Mouse (Mus musculus) layer of hippocampus, postnatal 25 days (tissue): ENCODE measurements at regions not wholly inside any gene's neighbourhood (a gene's known extent, or its start where the extent isn't known, plus 50 kb on each side); places are given as distances from the start of the nearest gene placed in this dataset.

Experiments used
- DNase-seq, 2 experiments: peaks; one replicate each; pipeline ENCODE4 v3.0.0; 2022; ENCODE audit warnings: mixed read lengths in 2 of 2, low spot score in 1 of 2; ENCODE audit errors: extremely low spot score in 1 of 2

- no peak for DNase-seq
Observed at GRCm38 (mm10) chr8:48896687-48897086, 52.9 kb upstream of the Tenm3 start.

- no peak for DNase-seq
Observed at GRCm38 (mm10) chr8:48896251-48896650, 52.5 kb upstream of the Tenm3 start.

- DNase-seq = no peak
Observed at GRCm38 (mm10) chr8:48895586-48895985, 51.8 kb upstream of the Tenm3 start.
